18 mouse cellular contexts compared by ENCODE assay signal in the genomic region with DNA sequence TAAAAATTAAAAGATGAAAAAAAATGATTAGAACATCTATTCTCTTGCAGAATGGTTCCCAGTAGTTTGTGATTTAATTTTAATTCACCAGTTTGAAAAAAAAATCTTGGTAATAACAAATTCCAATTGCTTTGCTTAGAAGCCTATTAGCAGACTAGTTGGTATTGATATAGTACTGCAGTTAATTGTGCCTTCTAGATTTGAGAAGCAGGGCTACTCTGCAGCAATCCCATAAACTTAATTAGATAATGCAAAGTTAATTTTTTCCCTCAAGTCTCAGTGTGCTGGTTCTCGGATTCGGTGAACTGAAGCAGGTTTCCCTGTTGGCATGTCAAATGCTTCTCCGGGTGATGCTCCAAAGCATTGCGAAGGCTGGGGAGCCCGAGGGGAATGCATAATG.
"Had no signal": no experiment of that assay in that cellular context is flagged by ENCODE, and none has a peak within 500 bp of the region (broad histone marks: within the 10 kb centered on the region; RNA-seq: fewer than 3 reads in every experiment).

No protein-coding gene starts in this region.

- H3K36me3 ChIP-seq: liver, embryonic 15.5 days; lung, embryonic 15.5 days; midbrain, embryonic 13.5 days; stomach, embryonic 15.5 days had no signal

- H3K9me3 ChIP-seq: liver, embryonic 15.5 days; lung, embryonic 15.5 days; megakaryocyte, embryonic 14.5 days; midbrain, embryonic 13.5 days; stomach, embryonic 15.5 days had no signal

- H3K4me2 ChIP-seq: liver, embryonic 15.5 days; lung, embryonic 15.5 days; midbrain, embryonic 11.5 days; midbrain, embryonic 13.5 days; stomach, embryonic 15.5 days had no signal

- DNase-seq: liver, postnatal 0 days; lung, adult 2 months; lung, postnatal 14 days; lung, postnatal 36 days; right cerebral cortex, postnatal 14 days; thymus, adult 2 months; thymus, postnatal 25 days; thymus, postnatal 4 days had no signal

- H3K4me3 ChIP-seq: liver, embryonic 15.5 days; lung, embryonic 15.5 days; megakaryocyte, embryonic 14.5 days; midbrain, embryonic 13.5 days; stomach, embryonic 15.5 days had no signal

- ATAC-seq: liver, postnatal 0 days; lung, postnatal 0 days; midbrain, embryonic 13.5 days; midbrain, embryonic 16.5 days had no signal

- H3K9ac ChIP-seq: liver, embryonic 15.5 days; liver, postnatal 0 days; lung, embryonic 15.5 days; midbrain, embryonic 13.5 days; stomach, embryonic 15.5 days had no signal

- H3K27me3 ChIP-seq: liver, embryonic 15.5 days; lung, embryonic 15.5 days; megakaryocyte, embryonic 14.5 days; stomach, embryonic 15.5 days had no signal

- H3K4me1 ChIP-seq: stomach, embryonic 15.5 days had no signal

- H3K27ac ChIP-seq: liver, embryonic 15.5 days; lung, embryonic 15.5 days; macrophage; midbrain, embryonic 13.5 days; stomach, embryonic 15.5 days; stomach, postnatal 0 days had no signal
